Mouse (Mus musculus) kidney, adult 9 months (tissue): ENCODE data around the gene Ctnnd2.

Experiments used
- DNase-seq: peaks from one replicate; pipeline ENCODE4 v3.0.0; 2022

Gene Ctnnd2

DNA sequence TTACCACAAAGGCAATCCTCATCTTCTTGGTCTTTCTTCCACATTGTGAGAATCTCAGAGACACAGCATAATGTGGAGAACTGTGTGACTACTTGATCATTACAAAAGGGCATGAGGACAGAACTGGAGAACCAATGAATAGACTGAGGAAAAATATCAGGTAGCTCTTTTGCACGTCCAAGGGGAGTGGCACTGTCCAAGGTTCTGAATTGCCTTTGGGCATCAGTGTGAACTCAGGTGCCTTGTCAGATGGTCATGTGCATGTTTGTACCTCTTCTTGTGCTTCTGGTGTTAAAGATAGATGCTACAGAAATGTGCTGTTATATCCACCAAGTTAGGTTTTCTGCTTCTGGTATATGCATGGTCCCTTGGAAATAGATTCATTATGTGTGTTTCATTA, 233.9 kb downstream of the Ctnnd2 start:
- DNase-seq = no peak

DNA sequence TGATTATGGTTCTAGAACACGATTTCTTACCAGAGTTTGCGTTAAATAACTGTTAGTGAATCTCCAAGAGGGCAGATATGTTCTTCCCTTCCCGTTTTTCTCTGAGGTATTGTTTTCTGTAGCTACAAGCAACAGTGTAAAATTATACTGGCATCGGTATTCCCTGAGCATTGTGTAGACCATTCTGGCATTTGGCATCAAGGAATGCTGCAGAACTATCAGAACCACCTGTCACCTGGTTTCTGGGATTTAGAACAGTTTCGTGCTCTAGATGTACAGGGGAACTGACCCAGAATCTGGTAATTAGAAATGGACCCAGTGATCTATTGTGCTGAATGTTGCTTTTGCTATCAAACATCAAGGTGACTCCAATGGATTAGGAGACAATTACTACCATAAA, 250.8 kb downstream of the Ctnnd2 start:
- DNase-seq = no peak

DNA sequence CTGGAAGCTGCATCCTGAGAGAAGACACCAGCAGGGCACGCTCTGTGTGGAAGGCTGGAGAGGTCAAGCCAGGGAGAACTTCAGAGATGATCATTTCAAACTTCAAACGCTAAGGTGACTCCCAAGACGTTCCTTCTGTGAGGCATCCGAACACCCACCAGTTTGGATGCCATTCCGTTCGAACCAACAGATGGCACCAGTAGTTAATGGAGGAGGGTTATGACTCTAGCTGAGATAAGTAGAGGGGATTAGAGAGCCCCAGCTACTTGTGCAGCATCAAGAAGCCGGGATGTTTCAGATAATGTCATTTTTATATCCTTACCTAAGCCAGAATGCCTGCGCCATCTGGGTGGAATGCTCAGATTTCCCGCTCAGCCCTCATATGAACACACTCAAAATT, 251.9 kb downstream of the Ctnnd2 start:
- DNase-seq = no peak

DNA sequence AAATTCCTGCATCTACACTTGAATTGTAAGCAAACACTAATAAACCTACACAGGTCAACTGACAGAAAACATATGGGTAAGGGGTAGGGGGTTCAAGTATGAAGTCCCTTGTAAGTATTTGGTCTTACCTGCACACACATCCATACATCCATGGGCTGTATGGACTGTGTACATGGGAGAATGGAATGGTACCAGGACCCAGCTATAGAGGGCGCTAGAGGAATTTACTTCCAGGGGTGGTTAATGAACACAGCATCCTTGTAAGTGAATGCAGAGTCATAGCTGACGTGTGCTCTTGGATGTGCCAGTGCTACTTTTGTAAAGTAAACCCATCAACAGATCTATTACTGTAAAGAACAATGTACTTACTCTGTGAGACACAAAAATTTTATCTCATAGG, 254.9 kb downstream of the Ctnnd2 start:
- peak; percentile 11 for DNase-seq

DNA sequence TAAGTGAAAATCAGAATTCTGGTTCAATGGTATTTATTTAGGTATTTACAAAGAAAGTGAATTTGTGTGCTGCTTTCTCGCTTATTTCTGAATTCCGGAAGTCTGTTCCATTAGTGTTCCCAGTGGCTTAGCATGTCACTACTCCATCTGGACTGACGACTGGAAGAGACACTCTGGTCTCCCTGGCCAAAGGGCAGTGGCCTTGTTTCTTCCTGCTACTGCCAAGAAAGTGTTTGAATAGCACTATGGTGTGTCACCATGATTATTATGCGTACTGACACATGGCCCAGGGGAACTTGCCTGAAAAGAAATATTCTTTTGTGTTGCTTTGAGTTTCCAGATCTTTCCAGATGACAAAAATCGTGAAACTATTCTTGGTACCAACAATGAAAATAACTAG, 266.7 kb downstream of the Ctnnd2 start:
- no peak for DNase-seq

DNA sequence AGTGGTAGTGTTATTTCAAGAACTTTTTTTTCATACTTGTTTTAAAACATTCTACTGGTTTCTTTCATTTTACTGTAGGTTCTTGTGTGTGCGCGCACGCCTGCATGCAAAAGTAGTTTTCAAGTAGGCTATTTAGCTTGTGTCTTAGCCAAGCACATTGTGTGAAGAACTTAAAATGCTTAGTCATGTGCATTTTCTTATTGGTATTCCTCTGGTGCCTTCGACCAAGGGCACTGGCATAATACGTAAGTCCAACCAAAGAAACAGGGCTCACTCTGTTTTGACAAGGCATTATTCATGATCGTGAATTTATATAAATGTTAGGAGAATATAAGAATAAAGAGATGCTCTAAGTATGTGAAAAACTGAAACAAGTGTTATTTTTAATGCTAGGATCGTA, 278.4 kb downstream of the Ctnnd2 start:
- peak; percentile 7 for DNase-seq

DNA sequence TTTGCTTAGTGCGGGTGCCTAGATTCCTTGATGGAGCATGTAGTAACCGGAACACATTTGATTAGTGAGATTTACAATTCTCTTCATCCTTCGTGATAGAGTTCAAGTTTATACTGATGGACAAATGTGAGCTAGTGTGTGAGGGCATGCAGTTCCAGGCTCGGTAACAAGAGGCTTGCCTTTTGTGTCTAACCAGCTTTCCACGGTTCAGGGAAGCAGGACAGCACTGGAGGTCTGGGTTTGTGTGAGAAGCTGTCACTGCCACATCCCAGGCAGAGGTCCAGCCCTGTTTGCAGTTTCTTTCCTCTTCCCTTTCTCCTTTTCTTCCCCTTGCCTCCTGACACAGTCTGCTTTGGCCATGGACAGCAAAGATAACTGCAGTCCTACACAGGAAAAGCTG, 279.5 kb downstream of the Ctnnd2 start:
- DNase-seq = no peak

DNA sequence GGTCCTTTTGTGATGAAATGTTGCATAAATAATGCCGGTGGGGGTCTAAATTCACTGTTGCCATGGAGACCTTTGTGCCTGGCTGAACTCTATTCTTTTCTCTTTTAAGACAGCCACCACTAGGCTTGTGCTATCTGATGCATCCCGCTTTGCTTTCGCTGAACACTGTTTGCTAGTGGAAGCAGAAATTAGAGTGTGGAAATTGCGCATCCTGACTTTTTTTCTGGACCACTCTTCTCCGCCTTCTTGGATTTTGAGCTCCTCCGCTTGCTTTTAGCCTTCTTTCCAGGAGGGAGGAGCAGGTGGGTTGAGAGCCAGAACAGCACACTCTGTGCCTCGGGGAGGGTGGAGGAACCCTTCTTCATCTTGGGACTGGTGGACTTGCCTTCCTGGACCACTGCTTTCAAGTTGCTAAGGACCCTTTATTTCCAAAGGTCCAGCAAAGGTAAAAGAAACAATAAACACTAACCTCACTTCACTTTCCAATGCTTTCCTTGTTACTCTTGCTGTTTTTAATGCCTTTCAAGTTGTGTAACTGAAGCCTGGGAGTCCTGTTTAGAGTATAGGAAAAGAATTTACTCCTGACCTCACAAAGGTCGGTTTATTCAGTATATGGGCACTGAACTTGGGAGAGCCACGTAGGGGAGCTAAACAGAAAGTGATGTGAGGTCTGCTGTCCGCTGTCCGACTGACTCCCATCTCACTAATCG, 285.3 kb downstream of the Ctnnd2 start:
- DNase-seq = no peak

DNA sequence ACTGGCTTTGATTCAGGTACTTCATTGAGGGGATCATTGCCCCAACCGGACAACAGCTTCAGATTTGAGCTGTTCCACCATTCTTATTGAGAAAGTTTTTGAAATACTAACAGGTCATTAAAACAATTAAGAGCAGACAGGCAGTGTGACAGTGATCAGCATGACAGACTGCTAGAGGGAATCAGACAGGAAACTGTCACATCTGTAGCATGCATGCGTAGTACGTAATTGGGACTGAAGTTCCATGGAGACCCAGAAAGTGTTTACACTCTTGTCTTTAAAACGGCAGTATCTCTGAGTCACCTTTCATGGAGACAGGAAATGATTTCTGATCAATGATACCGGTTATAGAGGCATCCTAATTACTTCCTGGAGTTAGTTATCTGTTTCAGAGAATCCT, 286.3 kb downstream of the Ctnnd2 start:
- DNase-seq = no peak

DNA sequence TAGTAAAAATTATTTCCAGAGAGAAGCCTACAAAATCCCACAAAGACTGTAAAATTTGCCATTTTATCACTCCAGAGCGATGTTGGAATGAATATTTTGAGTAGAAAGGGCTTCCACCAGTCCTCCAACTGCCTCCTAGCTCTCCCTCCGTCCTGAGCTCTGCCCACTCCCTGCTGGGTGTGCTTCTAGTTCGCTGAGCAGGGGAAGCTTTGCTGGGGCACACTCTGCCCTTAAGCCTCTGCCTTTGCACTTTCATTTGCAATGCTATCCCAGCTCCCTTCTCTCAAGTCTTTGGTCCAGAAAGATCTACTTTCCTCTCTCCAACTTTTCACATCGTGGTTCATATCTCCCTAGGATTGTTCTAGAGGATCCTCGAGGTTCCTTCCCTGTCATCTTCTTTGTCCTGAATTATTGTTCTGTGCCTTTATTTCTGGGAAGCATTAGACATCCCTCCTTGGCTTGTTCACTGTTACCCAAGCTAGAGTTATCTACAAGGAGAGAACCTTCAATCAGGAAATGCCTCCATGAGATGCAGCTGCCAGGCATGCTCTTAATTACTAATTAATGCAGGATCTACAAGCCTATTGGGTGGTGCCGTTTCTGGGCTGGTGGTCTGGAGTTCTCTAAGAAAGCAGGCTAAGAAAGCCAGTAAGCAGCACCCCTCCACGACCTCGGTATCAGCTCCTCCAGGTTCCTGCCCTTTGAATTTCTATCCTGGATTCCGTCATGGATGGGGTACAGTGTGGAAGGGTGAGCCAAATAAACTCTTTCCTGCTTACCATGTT, 288.1 kb downstream of the Ctnnd2 start:
- DNase-seq = no peak

DNA sequence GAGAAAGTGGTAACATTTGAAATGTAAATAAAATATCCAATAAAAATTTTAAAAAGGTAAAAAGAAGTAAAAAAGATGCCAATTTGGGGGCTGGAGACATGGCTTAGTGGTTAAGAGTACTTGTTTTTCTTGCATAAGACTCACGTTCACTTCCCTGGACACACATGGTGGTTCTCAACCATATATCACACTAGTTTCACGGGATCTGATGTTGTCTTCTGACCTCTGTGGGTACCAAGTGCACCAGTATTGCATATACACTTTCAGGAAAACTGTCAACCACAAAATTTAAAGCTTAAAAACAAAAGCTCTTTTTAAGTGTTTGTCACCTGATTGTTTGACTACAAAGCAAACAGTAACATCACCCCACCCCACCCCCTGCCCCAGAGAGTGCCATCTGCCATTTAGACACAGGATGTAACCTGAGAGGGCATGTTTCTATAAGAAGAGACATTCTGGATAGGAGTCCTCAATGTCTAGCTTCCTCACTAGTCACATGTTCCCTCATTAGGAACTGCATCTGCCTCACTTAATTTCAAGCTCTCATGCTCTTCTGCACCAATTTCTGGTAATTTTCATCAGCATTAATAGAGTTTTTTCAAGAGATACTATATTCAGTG, 290.5 kb downstream of the Ctnnd2 start:
- no peak for DNase-seq

DNA sequence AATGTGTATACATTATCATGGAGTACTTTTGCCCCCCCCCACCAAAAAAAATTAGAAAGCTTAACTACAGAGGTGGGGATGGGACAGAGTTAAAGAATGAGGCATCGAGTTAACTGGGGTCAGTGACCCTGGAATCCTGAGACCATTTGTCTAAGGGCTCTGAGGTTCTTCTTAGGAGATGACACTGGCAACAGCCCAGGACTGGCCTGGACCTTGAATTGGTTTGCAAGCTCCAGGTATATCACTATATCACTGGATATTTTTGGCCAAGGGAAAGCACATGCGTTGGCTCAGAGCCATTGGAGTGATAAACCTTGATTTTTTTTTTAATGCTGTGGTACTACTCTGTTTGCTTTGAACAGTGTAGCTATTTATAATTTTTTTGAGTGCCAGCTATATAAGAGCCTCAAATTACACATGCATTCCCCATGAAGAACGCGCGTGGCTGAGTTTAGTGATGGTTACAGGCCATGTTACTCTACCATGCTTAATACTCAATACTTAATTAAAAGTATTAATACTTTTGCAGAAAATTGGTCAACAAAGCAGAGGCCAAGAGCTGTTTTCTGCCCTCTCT, 291.2 kb downstream of the Ctnnd2 start:
- DNase-seq = no peak

DNA sequence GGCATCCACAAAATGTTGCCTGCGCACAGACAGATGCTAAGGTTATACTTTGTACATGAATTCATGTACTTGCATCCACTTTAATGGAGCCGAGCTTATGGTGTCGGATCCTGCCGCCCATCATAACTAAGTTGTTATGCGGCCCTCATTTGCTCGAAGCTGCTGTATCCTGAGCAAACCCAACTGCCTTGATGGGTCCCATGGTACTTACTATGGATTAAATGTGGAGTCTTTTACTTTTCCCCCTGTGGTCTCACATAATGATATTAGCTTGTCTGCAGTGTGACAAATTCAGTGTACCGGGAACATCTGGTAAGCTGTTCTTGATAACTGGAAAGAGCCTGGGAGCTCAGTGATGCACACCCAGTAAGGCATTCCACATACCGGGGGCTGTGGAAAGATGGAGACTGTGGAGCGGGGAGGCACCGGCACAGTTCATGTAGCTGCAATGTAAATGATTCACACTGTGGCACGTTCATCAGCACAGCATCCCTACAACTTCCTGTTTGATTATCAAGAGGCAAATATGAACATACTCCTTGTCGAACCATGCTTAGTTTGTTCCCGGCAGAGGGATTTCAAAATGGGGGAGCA, 294.7 kb downstream of the Ctnnd2 start:
- DNase-seq = no peak

DNA sequence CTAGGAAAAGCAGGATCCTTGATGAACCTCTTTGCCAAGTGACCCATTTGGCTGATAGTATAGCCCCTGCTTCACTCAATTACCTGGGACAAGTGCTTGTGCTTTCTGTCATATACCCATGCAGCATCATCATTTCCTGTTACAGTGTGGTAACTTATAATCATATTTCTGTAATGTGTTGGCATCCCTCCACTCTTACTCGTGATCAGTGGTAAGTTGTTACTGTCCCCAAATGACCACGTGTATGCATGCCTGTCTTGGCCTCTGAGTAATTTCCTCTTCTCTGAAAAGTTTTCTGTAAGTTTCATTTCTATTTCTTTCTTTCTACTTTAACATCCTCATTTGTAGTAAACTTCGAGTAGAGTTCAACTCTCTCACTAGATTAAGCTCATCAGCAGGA, 296.4 kb downstream of the Ctnnd2 start:
- no peak for DNase-seq

DNA sequence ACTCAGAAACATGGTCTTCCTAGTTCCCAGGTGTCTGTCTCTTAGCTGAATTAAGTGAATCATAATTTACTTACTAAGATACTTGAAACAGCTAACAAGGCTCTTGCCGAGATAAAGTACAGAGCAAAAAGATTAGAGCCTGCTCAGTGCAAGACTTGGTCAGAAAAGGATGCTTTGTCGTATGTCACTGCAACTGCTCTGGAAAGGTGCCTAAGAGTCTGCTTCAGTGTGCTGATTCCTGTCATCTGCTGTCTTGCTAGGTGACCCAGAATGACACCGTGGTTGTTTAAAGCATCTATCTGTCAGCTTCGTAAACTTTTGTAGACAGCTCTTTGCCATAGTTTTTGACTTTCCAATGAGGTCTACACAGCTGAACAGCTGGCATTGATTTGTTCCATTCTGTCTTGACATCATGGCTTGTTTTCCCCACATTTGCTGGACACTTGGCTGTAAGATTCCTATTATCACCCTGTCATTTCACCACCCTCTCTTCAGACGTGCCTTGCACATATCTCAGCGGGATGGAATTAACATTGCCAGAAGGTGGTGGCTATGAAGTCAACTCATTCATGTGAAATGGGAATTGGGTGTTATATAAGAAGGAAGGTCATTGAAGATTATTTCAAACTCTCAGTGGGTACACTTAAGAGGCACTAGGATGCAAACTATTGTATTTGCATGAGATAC, 299.0 kb downstream of the Ctnnd2 start:
- no peak for DNase-seq

DNA sequence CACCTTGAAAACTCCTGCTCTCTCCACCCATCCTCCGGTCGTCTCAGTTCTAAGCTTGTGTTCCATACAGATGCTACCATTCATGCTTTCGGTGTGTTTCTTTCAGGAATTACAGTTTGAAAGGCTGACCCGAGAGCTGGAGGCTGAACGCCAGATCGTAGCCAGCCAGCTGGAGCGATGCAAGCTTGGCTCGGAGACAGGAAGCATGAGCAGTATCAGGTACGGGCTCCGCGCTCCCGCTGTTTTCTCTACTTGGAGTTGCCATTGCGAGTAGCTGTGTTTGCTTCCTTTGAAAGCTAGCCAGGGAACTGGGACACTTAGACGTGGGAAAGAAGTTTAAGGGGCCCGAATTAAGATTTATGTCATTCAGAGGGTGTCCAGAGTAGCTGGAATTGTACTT, 308.3 kb downstream of the Ctnnd2 start:
- DNase-seq = no peak

DNA sequence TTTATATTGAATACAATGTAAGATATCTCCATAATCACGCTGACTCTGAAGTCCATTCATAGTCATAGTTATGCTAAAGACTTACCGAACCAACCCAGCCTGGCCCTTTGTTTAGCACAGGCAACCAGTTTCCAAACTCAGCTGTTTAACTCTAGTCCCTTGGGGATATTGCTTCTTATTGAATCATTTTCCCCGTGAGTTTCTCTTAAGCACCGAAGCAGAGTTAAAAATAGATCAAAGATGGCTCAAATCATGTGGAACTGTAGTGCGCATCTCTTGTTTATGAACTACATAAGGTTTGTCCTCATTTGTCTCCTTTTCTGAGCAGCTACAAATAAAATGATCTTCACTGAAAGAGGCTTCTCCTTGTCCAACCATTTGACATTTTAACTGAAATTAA, 334.1 kb downstream of the Ctnnd2 start:
- no peak for DNase-seq

DNA sequence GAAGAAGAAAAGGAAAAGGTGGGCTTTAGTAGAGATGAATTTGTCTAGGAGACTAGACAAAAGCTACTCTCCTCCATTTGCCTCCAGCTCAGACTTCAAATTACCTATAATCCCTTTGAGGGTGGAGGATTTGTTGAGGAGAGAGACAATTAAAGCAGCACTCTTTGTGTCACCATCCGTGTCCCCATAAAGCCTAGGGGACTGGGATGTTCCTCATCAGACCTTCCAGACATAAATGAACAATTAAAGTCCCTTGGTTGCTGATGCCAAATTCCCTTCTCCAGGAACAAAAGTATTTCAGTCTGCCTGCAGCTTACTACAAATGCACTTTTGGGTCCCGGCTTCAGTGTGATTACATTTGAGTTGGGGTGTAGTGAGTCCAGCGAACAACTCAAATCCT, 340.1 kb downstream of the Ctnnd2 start:
- no peak for DNase-seq

DNA sequence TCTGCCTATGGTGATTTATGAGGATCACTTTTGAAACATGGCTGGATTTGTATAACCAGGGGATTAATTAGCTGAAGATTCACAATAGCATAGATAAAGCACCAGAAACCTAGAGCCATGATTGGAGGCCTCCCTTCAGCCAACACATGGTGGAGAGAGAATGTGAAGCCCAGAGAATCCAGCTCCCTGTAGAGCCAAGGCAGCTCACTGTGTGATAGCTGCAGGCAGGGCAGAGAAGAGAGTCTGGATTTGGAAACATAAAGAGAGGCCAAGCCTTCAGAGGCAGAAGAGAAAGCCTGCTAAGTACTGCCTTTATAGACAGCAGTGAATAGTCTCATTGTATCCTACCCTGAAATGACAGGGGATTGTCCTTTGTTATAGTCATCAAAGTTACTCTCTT, 340.7 kb downstream of the Ctnnd2 start:
- no peak for DNase-seq

DNA sequence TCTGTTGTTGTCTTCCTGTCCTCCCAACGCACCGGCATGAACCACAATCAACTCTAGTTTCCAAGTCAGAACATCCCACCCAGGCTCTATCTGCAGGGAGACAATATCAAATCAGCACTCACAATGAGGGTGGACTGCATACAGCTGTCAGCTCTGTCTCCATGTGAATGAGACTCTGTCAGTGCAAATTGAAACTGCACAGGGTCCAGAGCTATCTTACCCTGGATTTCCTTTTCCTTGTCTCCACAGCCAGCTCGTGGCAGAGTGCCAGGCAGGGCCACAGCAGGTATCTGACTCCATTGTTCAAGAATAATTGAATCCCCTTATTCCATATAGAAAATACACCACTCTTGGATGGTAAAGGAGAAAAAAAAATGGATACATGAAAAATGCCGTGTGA, 343.0 kb downstream of the Ctnnd2 start:
- DNase-seq = no peak

DNA sequence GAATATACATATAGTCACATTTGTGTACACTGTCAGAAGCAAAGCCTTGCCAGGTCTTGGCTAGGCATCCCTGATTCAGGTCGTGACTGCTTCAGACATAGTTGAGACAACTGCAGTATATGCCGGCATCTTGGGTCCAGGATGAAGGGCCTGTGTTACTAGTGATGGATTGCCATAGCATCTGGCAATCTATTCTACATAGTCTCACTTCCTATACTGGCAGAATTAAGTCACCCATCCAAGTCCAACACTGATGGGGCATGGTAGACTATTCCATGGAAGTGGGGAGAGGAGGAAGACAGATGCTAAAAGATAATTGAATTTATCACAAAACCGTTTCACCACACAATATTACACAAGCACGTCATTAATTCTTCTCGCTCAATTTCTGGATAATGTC, 369.1 kb downstream of the Ctnnd2 start:
- no peak for DNase-seq

DNA sequence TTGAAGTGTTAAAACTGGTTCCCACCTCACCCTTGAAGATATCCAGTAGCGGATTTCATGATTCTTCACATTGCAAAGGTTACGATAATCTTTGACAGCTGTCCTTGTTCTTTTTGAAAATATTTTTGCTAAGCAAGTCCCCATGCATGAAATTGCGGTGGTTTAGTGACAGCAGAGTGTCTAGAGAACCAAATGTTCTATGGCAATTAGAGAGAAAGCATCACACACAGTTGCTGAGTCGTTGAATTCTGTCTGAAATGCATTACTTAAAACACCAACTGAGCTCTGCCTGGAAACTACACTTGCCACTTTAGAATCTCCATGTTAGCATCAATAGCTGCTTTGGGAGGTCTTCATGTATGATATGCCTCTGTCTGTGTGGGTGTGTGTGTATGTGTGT, 375.9 kb downstream of the Ctnnd2 start:
- no peak for DNase-seq

DNA sequence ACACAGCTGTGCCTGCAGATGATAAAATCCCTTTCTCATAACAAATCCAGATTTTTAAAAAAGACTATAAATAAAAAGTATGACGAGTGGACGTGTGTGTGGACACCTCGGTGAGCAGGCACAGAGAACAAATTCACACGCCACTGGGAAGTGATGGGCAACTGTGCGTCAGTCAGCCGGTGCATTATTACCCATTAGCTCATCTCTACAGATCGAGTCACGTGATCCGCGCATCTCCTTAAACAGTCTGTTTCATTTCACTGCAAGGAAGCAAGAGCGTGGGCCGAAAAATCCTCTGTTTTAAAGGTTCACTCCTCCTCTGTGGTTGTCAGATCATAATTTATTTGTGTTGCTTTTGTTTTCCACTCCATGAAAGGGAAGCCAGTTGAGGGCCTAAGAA, 378.6 kb downstream of the Ctnnd2 start:
- no peak for DNase-seq
